Mouse (Mus musculus) C2C12 (cell line): Measurements from ENCODE around the gene Liph.

Source experiments
- CTCF ChIP-seq: IDR thresholded peaks from one replicate; pipeline ENCODE4 v1.5.1; 2011; ENCODE audit not compliant: control insufficient read depth, insufficient read depth, insufficient read length
- USF1 ChIP-seq: IDR thresholded peaks from one replicate; pipeline ENCODE4 v1.6.1; 2011; ENCODE audit warnings: low read depth, mild to moderate bottlenecking, control low read depth, moderate library complexity

DNA sequence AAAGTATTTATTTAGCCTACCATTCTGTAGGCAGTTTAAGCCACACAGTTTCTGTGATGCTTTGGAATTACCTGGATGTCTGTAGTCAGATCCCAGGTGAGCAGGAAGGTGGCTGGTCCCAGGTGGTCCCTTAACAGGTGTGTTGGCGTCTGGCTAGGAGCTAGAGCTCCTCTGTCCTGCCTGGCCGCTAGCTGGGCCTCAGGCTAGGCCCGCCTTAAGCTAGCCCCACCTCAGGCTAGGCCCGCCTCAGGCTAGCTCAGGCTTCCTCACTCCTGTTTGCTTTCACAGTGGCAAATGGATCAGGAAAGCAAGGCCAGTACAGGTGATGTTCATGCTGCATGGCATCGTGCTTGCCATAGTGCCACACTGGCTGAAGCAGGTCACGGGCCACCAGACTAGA, 88.6 kb downstream of the Liph start:
- TF ChIP-seq CTCF (no peak), USF1 (no peak)
